Mouse (Mus musculus): ENCODE data around the gene Mafk. TPM values are rescaled to one million over a fixed set of nuclear protein-coding genes. Genes with fewer than 3 reads are reported as not detected.

The Mafk gene
- total RNA-seq, 2 experiments from 2014 or later, result 72.4 to 147 TPM

DNA sequence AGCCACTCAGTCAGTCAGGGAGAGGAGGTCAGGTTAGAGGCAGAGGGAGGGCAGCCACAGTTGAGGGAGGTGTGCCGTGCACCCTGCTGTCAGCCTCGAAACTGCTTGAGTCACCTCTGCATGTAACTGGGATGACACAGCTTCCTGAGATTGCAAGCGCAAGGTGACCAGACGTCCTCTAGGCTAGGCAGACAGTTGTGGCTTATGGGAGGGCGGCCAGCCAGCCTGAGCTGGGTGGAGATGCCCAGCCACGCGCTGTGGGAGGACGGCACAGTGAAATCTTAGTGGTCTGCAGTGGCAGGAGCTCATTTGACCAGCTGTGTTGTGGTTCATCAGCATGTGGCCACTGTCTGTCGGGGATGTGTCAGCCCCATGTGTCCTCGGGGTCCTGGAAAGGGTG, 3.6 kb downstream of the Mafk start:
- ATAC-seq (replicated peaks; ENCODE audit: low FRiP score, poor library complexity, severe bottlenecking), result peak; percentile 64

DNA sequence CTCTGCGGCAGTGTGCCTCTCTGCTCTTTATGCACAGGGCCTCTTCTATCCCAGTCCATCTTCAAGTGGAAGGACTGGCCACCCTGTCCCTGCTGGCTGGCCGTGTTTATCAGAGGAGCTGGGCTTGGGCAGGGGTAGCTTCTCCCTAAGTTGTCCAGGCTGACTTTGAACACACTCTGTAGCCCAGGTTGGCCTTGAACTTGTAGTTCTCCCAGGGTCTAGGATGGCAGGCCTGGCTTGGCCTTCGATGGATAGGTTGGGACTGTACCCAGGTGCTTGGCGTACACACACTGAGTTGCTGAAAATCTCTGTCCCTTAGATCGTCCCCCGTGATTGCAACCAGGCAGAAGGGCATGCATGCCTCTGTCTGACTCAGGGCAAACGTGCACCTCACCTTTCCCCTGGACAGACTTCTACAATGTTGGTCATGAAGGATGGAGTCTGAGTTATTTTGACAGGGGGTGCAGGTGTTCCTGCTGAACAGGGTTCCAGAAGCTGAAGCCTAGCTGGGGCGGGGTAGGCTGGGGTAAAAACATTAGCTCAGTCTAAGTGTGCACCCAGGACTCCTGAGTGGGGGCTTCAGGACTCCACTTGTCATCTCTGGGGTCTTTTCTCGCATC, 4.8 kb downstream of the Mafk start:
- no peak for ATAC-seq (replicated peaks; ENCODE audit: low FRiP score, poor library complexity, severe bottlenecking)

DNA sequence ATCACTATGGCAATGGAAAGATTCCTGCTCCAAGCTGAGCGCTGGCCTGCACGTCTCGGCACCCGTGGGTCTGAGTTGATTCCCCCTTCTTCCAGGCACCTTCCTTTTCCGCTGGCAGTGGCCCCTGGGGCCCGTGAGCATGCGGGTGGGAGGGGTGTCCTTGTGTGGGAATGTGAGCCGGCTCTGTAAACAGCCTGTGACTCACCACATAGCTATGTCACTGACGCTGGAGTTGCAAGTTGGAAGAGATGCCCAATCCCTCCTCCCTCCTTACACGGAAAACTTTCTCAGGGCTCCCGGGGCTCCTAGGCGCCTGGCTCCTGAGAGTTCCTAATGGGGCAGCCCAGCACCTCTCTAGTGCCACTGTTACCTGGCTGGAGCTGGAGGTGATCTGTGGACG, 5.6 kb downstream of the Mafk start:
- no peak for ATAC-seq (replicated peaks; ENCODE audit: low FRiP score, poor library complexity, severe bottlenecking)

DNA sequence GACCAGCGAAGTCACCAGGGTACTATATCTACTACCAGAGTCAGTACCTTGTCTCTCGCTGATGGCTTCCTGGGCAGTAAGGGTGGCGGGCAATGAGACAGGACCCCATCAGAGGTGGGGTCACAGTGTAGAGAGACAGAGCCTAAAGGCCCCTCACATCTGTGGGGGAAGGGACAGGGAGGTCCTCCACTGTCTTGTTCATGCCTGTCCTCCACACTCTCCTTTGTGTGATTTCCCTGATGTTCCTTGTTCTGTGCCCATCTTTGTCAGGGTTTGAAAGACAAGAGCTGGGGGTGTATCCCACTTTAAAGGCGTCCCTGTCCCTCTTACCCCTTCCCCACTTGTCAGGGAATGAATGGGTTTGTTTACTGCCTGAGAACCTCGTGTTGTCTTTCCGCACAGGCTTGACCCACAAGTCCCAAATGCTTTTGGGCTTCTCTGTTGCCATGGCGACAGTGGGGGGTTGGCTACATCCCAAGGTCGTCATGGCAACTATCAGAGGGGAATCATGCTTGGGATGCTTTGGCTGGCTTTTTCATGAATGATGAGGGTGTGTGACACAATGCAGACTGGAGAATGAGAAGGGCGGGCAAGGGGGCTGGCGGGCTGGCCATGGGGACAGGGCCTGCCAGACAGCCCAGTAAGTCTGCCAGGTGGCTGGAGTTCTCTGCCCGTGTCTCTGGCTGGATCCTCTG, 6.3 kb downstream of the Mafk start:
- no peak for ATAC-seq (replicated peaks; ENCODE audit: low FRiP score, poor library complexity, severe bottlenecking)

DNA sequence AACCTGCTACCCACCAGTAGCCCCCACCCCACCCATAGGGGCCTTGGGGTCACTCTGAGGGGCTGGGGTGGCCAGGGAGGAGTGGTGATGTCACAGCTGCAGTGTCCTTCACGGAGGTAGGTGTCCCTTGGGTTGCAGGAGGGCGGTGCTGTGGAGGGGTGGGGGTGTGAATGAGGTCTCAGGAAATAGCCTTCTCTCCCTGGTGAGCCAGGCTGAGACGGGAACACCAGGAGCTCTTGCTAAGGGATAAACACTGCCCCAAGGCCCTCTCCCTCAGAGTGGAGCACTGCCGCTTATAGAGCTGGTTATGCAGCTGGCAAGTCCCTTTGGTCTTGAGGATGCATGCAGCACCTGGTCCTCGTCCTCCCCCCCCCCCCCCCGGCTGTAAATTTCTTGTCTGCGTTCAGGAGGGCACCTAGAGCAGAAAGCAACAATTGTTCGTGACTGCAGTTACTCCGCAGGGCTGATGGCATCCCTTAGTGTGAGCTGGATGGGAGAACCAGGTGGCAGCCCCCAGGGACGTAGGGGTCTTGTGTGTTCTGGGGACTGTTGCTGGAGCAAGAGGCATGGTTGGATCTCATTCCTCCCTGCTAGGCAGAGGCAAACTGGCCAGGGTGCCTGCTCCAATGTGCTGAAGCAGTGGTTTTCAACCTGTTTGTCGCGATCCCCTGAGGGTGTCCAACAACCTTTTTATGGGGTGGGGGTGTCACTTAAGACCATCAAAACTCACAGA, 7.0 kb downstream of the Mafk start:
- ATAC-seq (replicated peaks; ENCODE audit: low FRiP score, poor library complexity, severe bottlenecking), result no peak

DNA sequence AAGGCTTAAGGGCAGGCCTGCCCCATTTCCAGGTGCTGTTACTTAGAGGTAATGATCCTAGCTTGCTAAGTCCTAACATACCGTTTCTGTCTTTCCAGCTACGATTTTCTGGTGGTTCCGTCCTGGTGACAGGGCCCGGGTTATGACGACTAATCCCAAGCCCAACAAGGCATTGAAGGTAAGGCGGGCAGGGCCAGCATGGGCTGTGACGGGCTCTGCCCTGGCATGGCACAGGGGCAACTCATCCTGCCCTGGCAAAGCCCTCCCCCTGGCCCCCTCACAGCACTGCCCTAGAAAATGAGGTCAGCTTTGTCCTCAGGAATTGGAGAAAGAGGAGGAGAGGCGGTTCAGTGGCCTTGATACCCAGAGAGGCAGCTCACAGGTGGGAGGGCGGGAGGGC, 7.7 kb downstream of the Mafk start:
- no peak for ATAC-seq (replicated peaks; ENCODE audit: low FRiP score, poor library complexity, severe bottlenecking)

DNA sequence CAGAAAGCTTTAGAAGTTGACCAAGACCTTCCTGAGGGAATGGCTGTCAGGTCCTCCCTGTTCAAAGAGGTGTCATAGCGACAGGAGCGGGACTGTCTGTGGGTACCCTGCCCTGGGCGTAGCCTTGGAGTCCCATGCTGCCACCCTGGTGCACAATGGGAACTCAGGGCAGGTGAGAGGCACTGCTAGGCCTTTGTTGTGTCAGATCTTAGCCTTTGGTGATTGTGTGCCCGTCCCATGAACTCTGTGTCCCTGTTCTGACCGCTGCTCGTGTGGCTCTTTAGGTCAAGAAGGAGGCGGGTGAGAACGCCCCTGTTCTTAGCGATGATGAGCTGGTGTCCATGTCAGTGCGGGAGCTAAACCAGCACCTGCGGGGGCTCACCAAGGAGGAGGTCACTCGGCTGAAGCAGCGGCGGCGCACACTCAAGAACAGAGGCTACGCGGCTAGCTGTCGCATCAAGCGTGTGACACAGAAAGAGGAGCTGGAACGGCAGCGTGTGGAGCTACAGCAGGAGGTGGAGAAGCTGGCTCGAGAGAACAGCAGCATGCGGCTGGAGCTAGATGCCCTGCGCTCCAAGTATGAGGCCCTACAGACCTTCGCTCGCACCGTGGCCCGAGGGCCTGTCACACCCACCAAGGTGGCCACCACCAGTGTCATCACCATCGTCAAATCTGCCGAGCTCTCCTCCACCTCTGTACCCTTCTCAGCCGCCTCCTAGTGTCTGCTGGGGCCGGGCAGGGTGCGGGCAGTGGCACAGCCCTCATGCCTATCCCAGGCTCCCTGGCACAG, 8.7 kb downstream of the Mafk start:
- no peak for ATAC-seq (replicated peaks; ENCODE audit: low FRiP score, poor library complexity, severe bottlenecking)

DNA sequence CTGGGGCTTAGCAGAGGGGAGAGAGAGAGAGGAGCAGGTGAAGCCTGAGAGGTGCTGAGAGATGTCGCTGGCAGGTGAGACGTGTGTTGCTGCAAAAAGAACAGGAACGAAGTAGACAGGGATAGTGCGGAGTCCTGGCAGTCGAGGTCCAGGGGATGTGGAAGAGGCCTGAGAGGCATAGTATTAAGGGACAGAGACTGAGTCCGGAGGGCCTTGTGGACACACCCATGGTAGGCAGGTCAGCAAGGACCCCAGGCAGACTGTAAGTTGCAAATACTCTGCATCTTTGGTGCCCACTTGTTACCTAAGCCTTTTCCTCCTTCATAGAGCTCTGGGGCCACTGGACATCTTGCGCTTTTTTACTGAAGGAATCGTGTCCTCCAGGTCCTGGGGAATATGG, 9.9 kb downstream of the Mafk start:
- no peak for ATAC-seq (replicated peaks; ENCODE audit: low FRiP score, poor library complexity, severe bottlenecking)

DNA sequence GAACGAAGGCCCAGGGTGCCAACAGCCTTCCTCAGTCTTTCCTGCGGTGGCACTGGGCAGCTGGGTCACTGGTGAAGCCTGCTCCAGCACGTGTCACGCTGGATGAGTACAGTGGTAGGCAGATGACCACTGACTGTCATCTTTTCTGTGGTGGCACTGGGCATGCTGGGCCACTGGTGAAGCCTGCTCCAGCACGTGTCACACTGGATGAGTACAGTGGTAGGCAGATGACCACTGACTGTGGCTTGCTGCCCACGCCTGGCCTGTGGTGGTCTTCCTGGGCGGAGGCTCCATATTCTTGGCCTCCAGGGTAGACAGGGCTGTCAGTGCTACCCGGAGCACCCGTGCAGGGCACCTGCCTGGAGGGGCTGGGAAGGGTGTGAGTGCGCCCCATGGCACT, 10.6 kb downstream of the Mafk start:
- no peak for ATAC-seq (replicated peaks; ENCODE audit: low FRiP score, poor library complexity, severe bottlenecking)

DNA sequence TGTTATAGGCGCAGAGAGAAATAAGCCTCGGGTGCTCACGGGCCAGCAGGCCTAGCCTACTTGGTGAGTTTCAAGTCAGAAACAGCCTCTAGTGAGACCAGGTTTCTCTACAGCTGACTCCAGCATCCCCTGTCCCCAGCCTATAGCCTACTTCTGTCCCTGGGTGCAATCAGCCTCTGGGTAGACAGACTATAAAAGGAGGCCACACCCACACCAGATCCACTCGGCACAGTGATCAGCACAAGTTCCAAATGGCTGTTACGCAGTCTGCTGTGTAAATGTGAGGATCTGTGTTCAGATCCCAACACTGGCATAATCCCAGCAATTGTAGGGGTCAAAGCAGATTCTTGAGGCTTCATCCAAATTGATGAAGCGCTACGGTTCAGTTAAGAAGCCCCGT, 11.9 kb downstream of the Mafk start:
- ATAC-seq (replicated peaks; ENCODE audit: low FRiP score, poor library complexity, severe bottlenecking), result peak; percentile 36

DNA sequence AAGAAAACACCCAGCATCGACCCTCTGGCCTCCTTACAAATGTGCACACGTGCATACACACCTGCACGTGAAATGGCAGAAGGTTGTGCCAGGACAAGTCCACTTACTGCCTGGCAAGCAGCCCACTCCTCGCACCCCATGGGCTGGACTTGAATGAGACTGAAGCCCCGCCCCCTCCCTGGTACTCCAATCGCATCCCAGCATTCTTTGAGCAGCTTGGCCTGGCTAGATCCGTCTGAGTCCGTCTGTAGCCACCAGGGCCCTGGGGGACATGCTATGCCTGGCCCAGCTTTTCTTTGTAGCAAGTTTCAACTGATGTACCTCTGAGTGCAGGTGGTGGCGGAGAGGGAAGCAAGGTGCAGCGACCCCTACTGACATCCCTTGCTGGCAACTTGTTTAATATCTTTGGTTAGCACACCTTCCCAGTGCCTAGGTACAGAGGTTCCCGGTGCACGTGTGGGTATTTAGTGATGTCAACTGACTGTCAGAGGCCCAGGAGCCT, 12.3 kb downstream of the Mafk start:
- peak; percentile 57 for ATAC-seq (replicated peaks; ENCODE audit: low FRiP score, poor library complexity, severe bottlenecking)

DNA sequence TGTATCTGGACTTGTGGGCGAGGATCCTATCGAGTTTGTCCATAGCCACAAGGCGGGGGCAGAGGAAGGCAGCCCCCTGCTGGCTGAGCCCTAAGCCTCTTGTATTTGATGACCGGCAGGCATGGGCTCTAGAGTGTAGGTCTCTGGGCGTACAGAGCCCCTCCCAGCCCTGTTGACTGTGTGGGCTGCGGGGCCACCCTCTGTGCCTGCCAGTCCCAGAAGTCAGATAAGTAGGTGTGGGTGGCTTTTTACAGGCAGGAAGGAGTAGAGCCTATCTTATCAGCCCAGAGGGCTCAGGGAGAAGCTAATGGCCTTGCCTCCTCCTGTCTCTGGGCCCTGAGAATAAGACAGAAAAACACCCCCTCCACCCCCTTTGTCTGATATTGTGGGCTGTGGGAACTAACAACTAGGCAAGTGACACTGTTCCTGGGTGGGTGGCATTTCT, 12.8 kb downstream of the Mafk start:
- ATAC-seq (replicated peaks; ENCODE audit: low FRiP score, poor library complexity, severe bottlenecking), result peak; percentile 66

DNA sequence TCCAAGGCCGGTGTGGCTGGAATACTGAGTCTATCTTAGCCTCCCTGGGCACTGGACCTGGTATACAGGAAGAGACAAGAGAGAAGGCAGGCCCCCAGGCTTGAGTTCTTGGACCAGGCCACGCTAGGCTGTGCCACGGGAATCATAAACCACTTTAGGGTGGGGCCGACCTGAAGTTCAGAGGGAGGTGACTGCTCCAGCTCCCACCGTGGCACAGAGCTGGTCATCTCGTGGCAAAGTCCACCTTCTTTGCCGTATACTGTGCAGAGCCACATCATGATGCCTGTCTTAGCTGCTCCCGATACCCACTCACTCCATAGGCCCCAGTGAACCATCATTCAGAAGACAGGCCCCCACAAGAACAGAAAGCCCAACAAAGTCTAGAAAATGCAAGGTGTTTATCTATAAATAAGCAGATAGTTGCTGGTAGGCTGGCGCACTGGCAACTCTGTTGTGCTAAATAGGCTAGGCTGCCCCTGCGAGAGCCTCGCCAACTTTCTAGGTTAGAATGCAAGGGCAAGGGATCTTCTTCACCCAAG, 13.3 kb downstream of the Mafk start:
- peak; percentile 24 for ATAC-seq (replicated peaks; ENCODE audit: low FRiP score, poor library complexity, severe bottlenecking)

DNA sequence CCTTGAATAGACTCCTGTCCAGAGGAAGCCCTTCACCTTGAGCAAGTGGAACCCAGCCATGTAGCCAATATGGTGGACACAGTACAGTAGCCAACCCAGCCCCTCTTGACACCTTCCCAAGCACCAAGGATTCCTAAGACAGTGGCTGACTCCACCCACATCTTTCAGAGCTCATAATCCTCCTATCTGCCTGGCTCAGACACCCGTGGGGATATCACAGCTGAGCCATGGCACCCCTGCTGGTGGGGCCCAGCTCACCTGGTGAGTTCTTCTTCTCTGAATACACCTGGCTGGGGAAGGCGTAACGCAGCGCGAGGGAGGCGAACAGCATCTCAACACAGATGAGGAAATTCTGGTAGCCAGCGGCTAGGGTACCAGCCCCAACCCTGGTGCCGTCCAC, 14.6 kb downstream of the Mafk start:
- peak; percentile 44 for ATAC-seq (replicated peaks; ENCODE audit: low FRiP score, poor library complexity, severe bottlenecking)

DNA sequence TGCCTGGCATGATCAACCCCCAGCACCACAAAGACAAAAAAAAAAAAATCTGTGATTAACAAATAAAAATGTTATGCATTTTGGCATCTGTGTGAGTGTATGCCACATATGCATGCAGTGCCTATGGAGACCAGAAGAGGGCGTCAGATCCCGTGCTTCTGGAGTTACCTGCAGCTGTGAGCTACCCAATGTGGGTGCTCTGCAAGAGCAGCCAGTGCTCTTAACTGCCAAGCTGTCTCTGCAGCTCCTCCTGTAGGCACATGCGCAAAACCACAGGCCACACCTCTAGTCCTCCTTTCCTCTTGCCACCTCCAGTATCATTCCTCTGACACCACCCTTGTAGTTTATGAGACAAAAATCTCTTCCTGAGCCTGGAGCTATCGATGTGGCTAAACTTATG, 18.1 kb downstream of the Mafk start:
- peak; percentile 31; the same call in 1 of the 2 replicates for ATAC-seq (replicated peaks; ENCODE audit: low FRiP score, poor library complexity, severe bottlenecking)

DNA sequence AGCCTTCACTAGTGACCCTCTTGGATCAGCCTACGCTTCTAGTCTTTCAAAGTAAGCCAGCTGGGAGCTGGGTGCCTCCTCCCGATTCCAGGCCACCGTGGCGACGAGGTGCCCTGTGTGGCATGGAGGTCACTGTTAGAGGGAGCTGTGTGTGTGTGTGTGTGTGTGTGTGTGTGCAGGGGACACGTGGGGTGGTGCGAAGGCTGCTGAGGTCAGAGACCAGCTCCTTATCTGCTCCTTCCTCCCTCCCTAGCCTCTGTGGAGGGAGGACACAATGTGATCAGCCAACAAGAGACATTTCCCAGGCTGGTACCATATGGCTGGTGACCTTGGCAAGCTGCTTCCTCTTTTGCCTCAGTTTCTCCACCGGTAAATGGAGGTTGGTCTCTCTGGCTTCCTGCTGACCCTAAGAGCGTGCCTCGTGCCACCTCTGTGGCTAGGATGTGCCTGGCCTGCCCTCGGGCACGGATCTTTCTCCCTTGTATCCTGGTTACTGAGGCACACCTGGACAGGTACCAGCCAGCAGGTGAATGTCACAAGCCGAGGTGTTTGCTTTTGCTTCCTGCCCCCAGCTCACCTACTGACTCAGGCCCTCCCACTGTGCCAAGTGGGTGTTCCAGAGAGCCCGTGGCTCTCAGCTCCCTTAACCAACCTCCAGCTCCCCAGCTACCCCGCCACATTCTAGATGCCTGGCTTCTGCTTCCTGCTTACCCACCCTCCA, 20.5 kb downstream of the Mafk start:
- ATAC-seq (replicated peaks; ENCODE audit: low FRiP score, poor library complexity, severe bottlenecking), result peak; percentile 44

DNA sequence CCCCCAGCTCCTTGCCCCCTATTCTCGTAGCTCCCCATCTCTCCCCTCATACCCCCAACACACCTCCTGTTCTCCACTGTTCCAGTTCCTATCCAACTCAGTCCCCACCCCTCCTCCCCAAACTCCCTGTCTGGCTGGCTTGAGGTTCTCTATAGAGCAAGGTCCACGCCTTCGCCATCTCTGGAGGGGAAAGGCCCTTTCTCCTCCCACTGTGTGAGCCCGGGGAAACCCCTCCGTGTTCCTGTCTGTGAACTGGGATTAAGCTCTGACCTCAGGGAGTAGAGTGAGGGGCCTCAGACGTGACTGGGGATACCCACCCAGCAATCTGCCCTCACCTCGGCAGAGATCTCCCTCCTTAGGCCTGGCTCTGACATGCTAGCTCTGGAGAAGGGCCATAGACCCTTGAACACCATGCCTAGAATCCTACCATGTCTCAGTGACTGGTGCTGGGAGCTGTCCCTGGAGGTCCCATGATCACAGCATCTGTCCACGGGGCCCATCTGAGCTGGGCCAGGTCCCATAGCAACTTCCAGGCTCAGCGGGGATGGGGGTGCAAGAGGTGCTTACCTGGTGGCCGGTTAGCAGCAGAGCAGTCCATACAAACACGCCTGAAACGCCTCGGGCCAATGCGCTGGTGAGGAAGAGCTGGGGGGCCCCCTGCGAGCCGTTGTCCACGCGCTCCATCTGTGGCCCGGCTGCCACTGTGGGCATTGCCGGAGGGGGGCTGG, 21.2 kb downstream of the Mafk start:
- no peak for ATAC-seq (replicated peaks; ENCODE audit: low FRiP score, poor library complexity, severe bottlenecking)

DNA sequence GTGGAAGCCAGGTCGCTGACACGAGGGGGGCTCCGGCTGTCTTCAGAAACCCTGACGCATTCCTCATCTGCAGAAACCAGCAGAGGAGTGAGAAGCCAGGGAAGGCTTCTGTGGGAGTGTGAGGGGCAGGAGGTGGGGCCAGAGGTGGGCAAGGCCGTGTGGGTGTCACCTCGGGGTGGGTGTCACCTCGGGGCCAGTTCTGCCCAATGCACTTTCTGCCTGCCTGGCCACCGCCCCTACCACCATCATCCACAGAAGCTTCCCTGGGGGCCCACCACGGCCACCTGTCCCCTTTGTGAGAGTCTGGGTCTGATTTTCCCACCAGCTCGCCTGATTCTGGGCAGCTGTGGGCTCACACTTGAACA, 21.8 kb downstream of the Mafk start:
- ATAC-seq (replicated peaks; ENCODE audit: low FRiP score, poor library complexity, severe bottlenecking), result no peak

DNA sequence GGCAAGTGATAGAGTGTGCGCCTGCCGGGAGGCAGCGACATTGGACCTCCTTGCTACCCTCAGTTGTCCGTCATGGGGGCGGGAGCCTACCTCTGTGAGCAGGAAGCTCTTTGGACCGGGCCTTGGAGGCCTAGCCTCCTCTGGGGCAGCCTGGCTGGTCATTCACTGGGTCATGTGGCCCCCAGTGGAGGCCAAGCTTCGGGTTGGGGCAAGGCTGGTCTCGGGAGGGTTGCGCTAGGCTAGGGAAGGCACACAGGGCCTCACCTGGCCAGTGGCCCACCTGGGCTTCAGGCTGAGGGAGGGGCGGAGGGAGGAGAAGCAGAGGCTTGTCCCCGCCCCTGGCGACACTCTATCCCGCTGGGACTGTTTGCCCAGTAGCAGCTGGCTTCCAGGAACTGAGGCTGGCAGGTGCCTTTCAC, 22.7 kb downstream of the Mafk start:
- no peak for ATAC-seq (replicated peaks; ENCODE audit: low FRiP score, poor library complexity, severe bottlenecking)
